Mouse (Mus musculus) pancreas, adult 10 weeks (tissue): ENCODE measurements around the gene Krtap19-9b. TPM values are rescaled to one million over a fixed set of nuclear protein-coding genes. Genes with fewer than 3 reads are reported as not detected.

ENCODE experiments used
- polyA plus RNA-seq: library from polyadenylated mRNA; stranded (reverse); fragments of 350-450 nt; fragmentation: Illumina TruSeq; extraction: RNeasy Lipid Tissue Mini Kit (QIAGEN cat#74804); gene quantifications from one replicate; pipeline ENCODE4 v1.2.3, GENCODE M21; 2015; ENCODE audit warnings: low read depth, low replicate concordance; ENCODE audit not compliant: insufficient read depth

The Krtap19-9b gene
- polyA plus RNA-seq, result not detected

GRCm38 (mm10) chr16:88932165-88932564, at the start of gene Krtap19-9b:
Krtap19-9b (minus strand) TSS chr16:88932265.

GRCm38 (mm10) chr16:88962773-88963172, 30.7 kb upstream of the Krtap19-9b start, which contains the start of gene Krtap16-3:
Krtap16-3 (minus strand) TSS chr16:88962873.

DNA sequence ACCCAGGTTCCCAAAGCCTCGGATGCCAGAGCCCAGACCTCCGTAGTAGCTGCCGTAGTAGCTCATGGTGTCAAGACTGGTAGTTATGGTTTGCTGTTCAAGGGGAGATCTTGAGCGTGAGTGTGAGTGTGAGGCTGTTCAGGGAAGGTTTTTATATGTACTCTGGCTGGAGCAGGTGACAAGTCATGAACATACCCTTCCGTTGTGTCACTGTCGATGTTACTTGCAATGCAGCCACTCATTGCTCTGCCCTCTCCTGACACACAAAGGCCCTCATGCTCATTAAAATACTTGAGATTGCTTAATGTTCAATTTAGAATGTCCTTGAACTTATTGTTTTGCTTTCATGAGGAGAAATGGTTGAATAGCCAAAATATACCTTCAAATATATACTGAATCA, 35.7 kb downstream of the Krtap19-9b start, which contains the start of gene Krtap19-5:
Gene Krtap19-5, minus strand, starts transcription at position 101 of the 400 bp plus-strand sequence.

DNA sequence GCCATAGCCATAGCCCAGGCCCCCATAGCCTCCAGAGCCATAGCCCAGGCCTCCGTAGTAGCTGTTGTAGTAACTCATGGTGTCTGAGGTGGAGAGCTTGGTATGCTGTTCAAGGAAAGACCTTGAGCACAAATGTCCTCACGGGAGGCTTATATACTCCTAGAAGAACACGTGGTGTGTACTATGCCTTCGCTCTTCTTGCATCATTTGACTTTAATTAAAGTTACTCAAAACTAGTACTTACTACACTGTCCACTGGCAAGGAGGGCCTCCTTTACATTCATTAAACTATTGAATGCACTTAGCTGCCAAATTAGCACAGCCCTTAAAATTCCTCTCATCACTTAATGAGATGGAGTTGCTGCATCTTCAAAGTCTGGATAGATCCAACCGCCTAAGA, 47.1 kb downstream of the Krtap19-9b start, which contains the start of gene Krtap19-4:
Gene Krtap19-4, minus strand, starts transcription at position 101 of the 400 bp plus-strand sequence.

Other genes with a start within 250 kb of the Krtap19-9b start
- not detected for gene 2310061N02Rik, start 224.3 kb downstream of the Krtap19-9b start, polyA plus RNA-seq
- gene Krtap13-1, start 203.4 kb downstream of the Krtap19-9b start, polyA plus RNA-seq, result not detected
- not detected for gene Krtap13, start 180.6 kb downstream of the Krtap19-9b start, polyA plus RNA-seq
- not detected for gene 2310034C09Rik, start 173.4 kb downstream of the Krtap19-9b start, polyA plus RNA-seq
- gene 2310057N15Rik, start 158.1 kb downstream of the Krtap19-9b start, polyA plus RNA-seq, result not detected
- not detected for gene Gm5965, start 154.4 kb downstream of the Krtap19-9b start, polyA plus RNA-seq
- gene Gm20741, start 120.0 kb downstream of the Krtap19-9b start, polyA plus RNA-seq, result not detected
- not detected for gene Krtap15, start 112.0 kb downstream of the Krtap19-9b start, polyA plus RNA-seq
- gene Krtap14, start 106.1 kb downstream of the Krtap19-9b start, polyA plus RNA-seq, result not detected
- not detected for gene Krtap19-1, start 62.9 kb downstream of the Krtap19-9b start, polyA plus RNA-seq
- gene Krtap19-2, start 58.0 kb downstream of the Krtap19-9b start, polyA plus RNA-seq, result not detected
- gene Krtap19-3, start 54.2 kb downstream of the Krtap19-9b start, polyA plus RNA-seq, result not detected
- not detected for gene Krtap19-4, start 47.2 kb downstream of the Krtap19-9b start, polyA plus RNA-seq
- not detected for gene Krtap19-5, start 35.8 kb downstream of the Krtap19-9b start, polyA plus RNA-seq
- not detected for gene Krtap16-3, start 30.6 kb upstream of the Krtap19-9b start, polyA plus RNA-seq
- gene Krtap22-2, start 78.5 kb upstream of the Krtap19-9b start, polyA plus RNA-seq, result not detected
- not detected for gene Gm10229, start 83.0 kb upstream of the Krtap19-9b start, polyA plus RNA-seq
- not detected for gene Krtap6-1, start 99.4 kb upstream of the Krtap19-9b start, polyA plus RNA-seq
- not detected for gene Gm10228, start 109.2 kb upstream of the Krtap19-9b start, polyA plus RNA-seq
- gene Krtap6-5, start 115.6 kb upstream of the Krtap19-9b start, polyA plus RNA-seq, result not detected
- gene 1110025L11Rik, start 131.7 kb upstream of the Krtap19-9b start, polyA plus RNA-seq, result not detected
- gene Krtap6-3, start 151.8 kb upstream of the Krtap19-9b start, polyA plus RNA-seq, result not detected
- not detected for gene Gm6358, start 208.6 kb upstream of the Krtap19-9b start, polyA plus RNA-seq
- gene Gm10061, start 218.8 kb upstream of the Krtap19-9b start, polyA plus RNA-seq, result not detected
- not detected for gene Gm9789, start 225.7 kb upstream of the Krtap19-9b start, polyA plus RNA-seq
- gene Gm7735, start 237.2 kb upstream of the Krtap19-9b start, polyA plus RNA-seq, result not detected
- not detected for gene 1110057P08Rik, start 242.5 kb upstream of the Krtap19-9b start, polyA plus RNA-seq